Mouse (Mus musculus) forebrain, embryonic 15.5 days (tissue): ENCODE results near the gene Vrk3. TPM values are rescaled to one million over a fixed set of nuclear protein-coding genes. Genes with fewer than 3 reads are reported as not detected.
"Not testable (repeated sequence)": the region's sequence is repeated elsewhere in the genome, so short reads cannot be mapped to it uniquely, and the experiment has no call there.

Experiments
- ATAC-seq: fragments of 200-750 bp; cut with Nextera tagmentation; replicated peaks from 2 replicates; pipeline ENCODE4 v1.8.0; 2017; ENCODE audit warnings: mild to moderate bottlenecking, moderate TSS enrichment, moderate library complexity
- H3K27ac ChIP-seq: fragments of 300-500 bp; sonication (generic); replicated peaks from 2 replicates; pipeline ENCODE4 v1.5.1; 2015; ENCODE audit warnings: mild to moderate bottlenecking, inconsistent platforms
- H3K27me3 ChIP-seq: fragments of 300-500 bp; sonication (generic); 2 replicates; pipeline ENCODE4 v1.6.1; 2015; ENCODE audit warnings: inconsistent platforms
- H3K36me3 ChIP-seq: fragments of 300-500 bp; sonication (generic); 2 replicates; pipeline ENCODE4 v1.6.1; 2015; ENCODE audit warnings: mild to moderate bottlenecking, inconsistent platforms
- H3K4me1 ChIP-seq: fragments of 300-500 bp; sonication (generic); 2 replicates; pipeline ENCODE4 v1.6.1; 2015; ENCODE audit warnings: inconsistent platforms
- H3K4me2 ChIP-seq: fragments of 300-500 bp; sonication (generic); replicated peaks from 2 replicates; pipeline ENCODE4 v1.6.1; 2015; ENCODE audit warnings: mild to moderate bottlenecking, inconsistent platforms
- H3K4me3 ChIP-seq: fragments of 300-500 bp; sonication (generic); 2 replicates; pipeline ENCODE4 v1.5.1; 2015; ENCODE audit warnings: mild to moderate bottlenecking, inconsistent platforms
- H3K9ac ChIP-seq: fragments of 300-500 bp; sonication (generic); replicated peaks from 2 replicates; pipeline ENCODE4 v1.6.1; 2015; ENCODE audit warnings: mild to moderate bottlenecking, inconsistent platforms
- H3K9me3 ChIP-seq: fragments of 300-500 bp; sonication (generic); 2 replicates; pipeline ENCODE4 v1.6.1; 2016; ENCODE audit warnings: inconsistent platforms
- WGBS: fragments of 180-500 bp; shearing (Covaris S2); methylation state at CpG from one replicate; pipeline ENCODE4 v1.1.7; 2015; ENCODE audit warnings: mixed read lengths; 5-methylcytosine and 5-hydroxymethylcytosine counted together
- polyA plus RNA-seq: library from polyadenylated mRNA; unstranded; fragments of >200 nt; fragmentation: Nextera tagmentation; extraction: Ambion mirVana; gene quantifications from 2 replicates; pipeline ENCODE4 v1.2.1, GENCODE M21; 2015

Gene Vrk3
- polyA plus RNA-seq: 36.2 and 37.2 TPM in 2 replicates

DNA sequence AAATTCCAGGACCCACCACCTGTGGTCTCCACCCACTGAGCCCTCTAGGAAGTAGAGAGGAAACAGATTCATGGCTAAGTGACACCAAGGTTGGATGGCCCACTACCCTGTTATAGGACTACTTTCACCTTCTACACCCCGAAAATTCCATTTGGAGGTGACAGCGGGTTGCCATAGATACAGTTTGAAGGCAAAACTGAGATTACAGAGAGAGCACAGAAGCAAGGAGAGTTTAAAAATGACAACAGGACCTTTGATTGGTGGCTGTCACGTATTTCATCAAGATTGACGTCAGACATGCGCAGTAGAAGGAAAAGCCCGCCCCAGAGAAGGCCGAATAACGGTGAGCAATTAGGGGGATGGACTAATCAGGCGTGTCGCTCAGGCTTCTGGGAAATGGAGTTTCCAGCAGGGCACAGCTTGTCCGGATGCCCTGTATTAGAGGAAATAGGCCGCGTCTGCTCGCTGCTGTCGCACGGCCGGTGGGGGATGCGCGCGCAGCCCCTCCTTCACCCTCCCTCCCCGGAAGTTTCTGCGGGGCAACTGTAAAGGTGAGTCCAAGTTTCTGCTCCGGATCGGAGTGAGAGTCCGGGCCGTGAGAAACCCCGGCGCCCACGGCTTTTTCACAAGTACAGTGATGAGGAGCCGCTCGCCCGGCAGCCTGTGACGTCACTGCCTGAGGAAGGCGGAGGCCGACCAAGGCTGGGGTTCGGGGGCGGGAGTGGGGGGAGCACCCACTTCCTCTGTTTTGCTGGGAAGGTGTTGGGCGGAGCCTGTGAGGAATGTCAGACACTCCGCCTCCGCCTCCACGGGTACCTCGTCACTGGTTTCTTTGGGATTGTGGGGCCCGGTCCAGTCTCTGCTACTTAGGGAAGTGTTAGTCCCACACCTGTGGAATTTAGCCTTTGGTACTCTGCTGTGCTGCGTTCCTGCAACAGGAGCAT is at the start of gene Vrk3:
Gene Vrk3, plus strand, starts transcription at position 313 of the 944 bp plus-strand sequence.
- under 1% methylated on average over 44 of the region's 44 CpGs for WGBS

DNA sequence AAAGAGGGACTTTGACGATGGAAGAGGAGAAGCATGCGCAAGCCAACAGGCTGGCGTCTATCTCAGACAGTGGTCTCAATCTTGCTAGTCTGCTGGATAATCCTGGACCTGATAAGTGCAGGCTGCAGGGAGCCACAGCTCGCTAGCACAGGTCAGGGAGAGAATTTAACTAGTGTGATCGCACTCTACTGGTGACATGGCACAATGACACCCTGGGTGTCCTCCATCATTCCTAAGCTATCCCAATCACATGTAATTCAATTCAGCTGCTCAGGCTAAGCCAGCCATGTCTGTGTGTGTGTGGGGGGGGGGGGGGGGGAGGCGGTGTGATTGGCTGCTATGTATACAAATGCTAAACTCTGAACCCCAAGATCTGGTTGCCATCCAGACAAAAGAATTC is 46.3 kb upstream of the Vrk3 start:
- WGBS: 3% methylated on average over 6 of the region's 6 CpGs
- H3K4me2 ChIP-seq: no peak overlapping the region
- H3K4me1 ChIP-seq: peaks cover 9% of the 10 kb centered on the region; the same call in 1 of the 2 replicates
- H3K9ac ChIP-seq: no peak overlapping the region
- H3K9me3 ChIP-seq: no peaks in the 10 kb centered on the region
- H3K36me3 ChIP-seq: no peaks in the 10 kb centered on the region
- no peak overlapping the region for H3K4me3 ChIP-seq
- no peaks in the 10 kb centered on the region for H3K27me3 ChIP-seq
- ATAC-seq: peak; percentile 64; the same call in 1 of the 2 replicates
- no peak overlapping the region for H3K27ac ChIP-seq

More for the DNA sequence above, at the start of gene Vrk3:
- no peaks in the 10 kb centered on the region for H3K27me3 ChIP-seq
- H3K36me3 ChIP-seq: no peaks in the 10 kb centered on the region
- peak within 1 kb of the TSS; percentile 63 for H3K4me2 ChIP-seq
- peak within 1 kb of the TSS; percentile 79 for H3K4me3 ChIP-seq
- H3K4me1 ChIP-seq: peaks cover 26% of the 10 kb centered on the region
- no peaks in the 10 kb centered on the region for H3K9me3 ChIP-seq
- ATAC-seq: peak; percentile 98
- H3K9ac ChIP-seq: peak within 1 kb of the TSS; percentile 70
- H3K27ac ChIP-seq: peak within 1 kb of the TSS; percentile 87

DNA sequence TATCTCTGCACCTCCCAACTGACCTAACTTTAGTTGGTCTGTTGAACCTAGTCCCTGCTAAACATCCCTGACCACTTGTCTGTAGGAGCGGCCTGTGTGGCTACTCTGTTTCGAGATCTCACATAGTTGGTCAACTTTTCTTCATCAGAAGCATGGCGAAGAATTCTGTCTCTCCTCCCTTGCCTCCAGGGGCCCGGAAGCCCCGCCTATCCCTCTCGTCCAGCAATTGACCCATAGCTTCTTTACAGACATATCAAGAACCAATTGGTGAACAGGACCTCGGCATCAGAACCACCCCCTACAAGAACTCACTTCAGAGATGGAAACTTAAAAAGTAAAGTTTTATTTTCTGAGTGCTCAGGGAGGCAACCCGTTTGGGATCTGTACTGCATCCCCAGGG is 45.2 kb upstream of the Vrk3 start:
- no peaks in the 10 kb centered on the region for H3K36me3 ChIP-seq
- H3K9ac ChIP-seq: no peak overlapping the region
- H3K4me2 ChIP-seq: no peak overlapping the region
- H3K27ac ChIP-seq: no peak overlapping the region
- H3K4me3 ChIP-seq: no peak overlapping the region
- no peak for ATAC-seq
- no peaks in the 10 kb centered on the region for H3K27me3 ChIP-seq
- H3K9me3 ChIP-seq: no peaks in the 10 kb centered on the region
- WGBS: 79% methylated on average over 8 of the region's 8 CpGs
- no peaks in the 10 kb centered on the region for H3K4me1 ChIP-seq

DNA sequence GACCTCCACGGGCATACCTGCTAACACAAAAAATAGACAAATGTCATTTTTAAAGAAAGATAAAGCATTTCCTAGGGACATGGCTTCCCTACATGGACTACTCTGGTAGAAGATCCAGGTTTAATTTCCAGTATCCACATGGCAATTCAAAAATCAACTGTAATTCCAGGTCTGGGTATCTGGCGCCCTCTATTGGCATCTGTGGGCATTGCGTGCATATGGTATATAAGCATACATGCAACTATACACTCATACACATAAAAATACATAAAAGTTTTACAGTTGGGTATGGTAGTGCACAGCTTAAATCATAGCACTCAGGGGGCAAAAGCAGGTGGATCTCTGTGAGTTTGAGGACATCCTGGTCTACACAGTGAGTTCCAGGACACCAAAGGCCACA is 43.9 kb upstream of the Vrk3 start:
- no peaks in the 10 kb centered on the region for H3K27me3 ChIP-seq
- no peaks in the 10 kb centered on the region for H3K9me3 ChIP-seq
- no peaks in the 10 kb centered on the region for H3K4me1 ChIP-seq
- H3K4me2 ChIP-seq: no peak overlapping the region
- no peak overlapping the region for H3K9ac ChIP-seq
- H3K27ac ChIP-seq: no peak overlapping the region
- no peak overlapping the region for H3K4me3 ChIP-seq
- WGBS: 52% methylated on average over 3 of the region's 3 CpGs
- no peaks in the 10 kb centered on the region for H3K36me3 ChIP-seq
- ATAC-seq: no peak

DNA sequence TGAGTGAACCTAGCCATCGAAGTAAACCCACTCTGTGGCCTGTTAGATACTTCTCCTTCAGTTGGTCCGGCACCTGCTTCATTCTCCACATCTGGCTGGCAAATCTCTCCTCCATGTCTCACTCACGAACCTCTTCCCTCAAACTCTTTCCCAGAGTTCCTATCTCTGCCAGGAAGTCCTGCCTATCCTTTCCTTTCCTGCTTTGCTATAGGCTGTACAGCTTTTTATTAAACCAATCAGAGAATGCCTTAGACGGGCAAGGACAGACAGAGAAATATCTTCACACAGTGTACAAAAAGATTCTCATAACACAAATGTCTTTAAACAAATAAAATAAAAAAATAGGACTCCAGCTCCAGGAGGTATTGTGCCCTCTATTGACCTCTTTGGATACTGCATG is 43.1 kb upstream of the Vrk3 start:
- H3K9me3 ChIP-seq: no peaks in the 10 kb centered on the region
- H3K36me3 ChIP-seq: no peaks in the 10 kb centered on the region
- H3K4me2 ChIP-seq: no peak overlapping the region
- no peak overlapping the region for H3K4me3 ChIP-seq
- no peaks in the 10 kb centered on the region for H3K4me1 ChIP-seq
- 92% methylated on average over 4 of the region's 4 CpGs for WGBS
- H3K27ac ChIP-seq: no peak overlapping the region
- no peak for ATAC-seq
- H3K27me3 ChIP-seq: no peaks in the 10 kb centered on the region
- no peak overlapping the region for H3K9ac ChIP-seq

DNA sequence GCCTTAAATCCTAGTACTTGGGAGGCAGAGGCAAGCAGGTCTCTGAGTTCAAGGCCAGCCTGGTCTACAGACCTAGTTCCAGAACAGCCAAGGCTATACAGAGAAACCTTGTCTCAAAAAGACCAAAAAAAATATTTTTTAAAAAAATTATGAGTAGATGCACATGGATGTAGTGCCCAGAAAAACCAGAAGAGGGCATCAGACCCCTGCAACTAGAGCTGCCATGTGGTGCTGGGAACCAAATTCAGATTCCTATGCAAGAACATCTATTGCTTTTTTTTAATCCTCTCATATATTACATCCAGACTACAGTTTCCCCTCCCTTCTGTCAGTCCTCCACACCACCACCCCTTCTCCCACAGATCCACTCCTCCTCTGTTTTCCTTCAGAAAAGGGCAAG is 41.9 kb upstream of the Vrk3 start:
- Histone ChIP-seq H3K27ac (no peak overlapping the region), H3K9me3 (no peaks in the 10 kb centered on the region), H3K9ac (no peak overlapping the region), H3K36me3 (no peaks in the 10 kb centered on the region), H3K27me3 (no peaks in the 10 kb centered on the region), H3K4me1 (no peaks in the 10 kb centered on the region), H3K4me3 (no peak overlapping the region), H3K4me2 (no peak overlapping the region)
- no peak for ATAC-seq

DNA sequence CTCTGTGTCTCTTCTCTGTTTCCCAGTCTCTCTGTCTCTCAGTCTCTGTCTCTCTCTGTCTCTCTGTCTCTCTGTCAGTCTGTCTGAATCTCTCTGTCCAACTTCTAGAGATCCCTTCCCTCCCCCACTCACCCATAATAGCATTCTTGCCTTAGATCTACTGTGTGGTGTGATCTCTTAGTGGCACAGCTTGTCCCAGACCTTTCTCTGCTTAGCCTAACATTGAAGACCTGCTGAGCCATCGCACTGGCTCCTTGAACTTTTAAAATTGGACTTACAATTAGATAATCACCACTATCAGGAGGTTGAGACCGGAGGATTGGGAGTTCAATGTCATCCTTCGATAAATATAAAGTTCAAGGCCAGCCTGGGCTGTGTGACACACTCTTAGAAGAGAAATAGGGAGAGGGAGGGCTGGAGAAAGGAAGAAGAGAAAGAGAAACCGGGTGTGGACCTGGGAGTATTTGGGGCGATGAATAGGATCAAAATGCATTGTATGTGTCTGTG is 41.0 kb upstream of the Vrk3 start:
- Histone ChIP-seq H3K9me3 (no peaks in the 10 kb centered on the region), H3K4me1 (no peaks in the 10 kb centered on the region), H3K4me3 (no peak overlapping the region), H3K4me2 (no peak overlapping the region), H3K27ac (no peak overlapping the region), H3K27me3 (no peaks in the 10 kb centered on the region), H3K9ac (no peak overlapping the region), H3K36me3 (no peaks in the 10 kb centered on the region)
- ATAC-seq: no peak
- WGBS: 92% methylated on average over 5 of the region's 5 CpGs

DNA sequence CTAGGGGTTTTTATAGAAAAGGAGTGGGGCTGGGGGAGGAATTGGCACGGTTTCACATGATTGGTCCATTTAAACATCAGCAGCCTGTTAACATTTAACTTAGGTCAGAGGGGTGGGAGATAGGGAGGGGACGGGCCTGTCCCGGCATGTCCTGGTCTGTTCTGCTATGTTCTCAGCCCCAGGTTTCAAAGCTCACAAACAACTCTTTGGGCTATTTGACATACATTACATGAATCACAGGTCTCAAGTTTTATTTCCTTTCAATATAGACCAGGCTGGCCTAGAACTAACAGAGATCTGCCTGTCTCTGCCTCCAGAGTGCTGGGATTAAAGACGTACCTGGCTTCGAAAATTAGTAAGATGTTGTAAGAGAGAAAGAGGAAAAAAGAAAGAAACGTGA is 40.1 kb upstream of the Vrk3 start:
- H3K27ac ChIP-seq, ATAC-seq: not testable (repeated sequence)
- 90% methylated on average over 6 of the region's 6 CpGs for WGBS

DNA sequence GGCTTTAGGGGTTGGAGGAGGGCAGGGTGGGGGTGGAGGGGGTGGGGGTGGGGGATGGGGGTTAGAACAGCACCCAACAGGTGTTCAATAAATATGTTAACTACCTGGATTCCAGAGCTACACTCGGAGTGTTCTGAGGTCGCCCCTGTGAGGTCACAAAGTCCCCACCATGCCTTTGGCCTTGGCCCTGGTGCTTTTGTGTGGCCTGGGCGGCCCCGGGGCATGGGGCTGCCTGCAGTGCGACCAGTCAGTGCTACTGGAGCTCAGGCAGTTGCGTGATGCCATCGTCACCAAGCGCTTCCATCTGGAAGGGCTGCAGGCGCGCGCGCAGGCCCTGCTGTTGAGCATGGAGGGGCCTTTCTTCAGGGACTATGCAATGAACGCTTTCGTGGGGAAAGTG is 39.6 kb upstream of the Vrk3 start, which contains the start of gene Izumo2:
Gene Izumo2, plus strand, starts transcription at position 169 of the 400 bp plus-strand sequence.
- Histone ChIP-seq H3K27me3 (no peaks in the 10 kb centered on the region), H3K4me2 (no peak within 1 kb of the TSS), H3K9me3 (no peaks in the 10 kb centered on the region), H3K9ac (no peak within 1 kb of the TSS), H3K27ac (no peak within 1 kb of the TSS), H3K4me3 (no peak within 1 kb of the TSS), H3K36me3 (no peaks in the 10 kb centered on the region), H3K4me1 (no peaks in the 10 kb centered on the region)
- 72% methylated on average over 14 of the region's 14 CpGs for WGBS
- no peak for ATAC-seq

More for the DNA sequence above, 40.1 kb upstream of the Vrk3 start:
- not testable (repeated sequence) for H3K9ac ChIP-seq, H3K4me1 ChIP-seq, H3K36me3 ChIP-seq, H3K4me3 ChIP-seq, H3K4me2 ChIP-seq, H3K27me3 ChIP-seq, H3K9me3 ChIP-seq

DNA sequence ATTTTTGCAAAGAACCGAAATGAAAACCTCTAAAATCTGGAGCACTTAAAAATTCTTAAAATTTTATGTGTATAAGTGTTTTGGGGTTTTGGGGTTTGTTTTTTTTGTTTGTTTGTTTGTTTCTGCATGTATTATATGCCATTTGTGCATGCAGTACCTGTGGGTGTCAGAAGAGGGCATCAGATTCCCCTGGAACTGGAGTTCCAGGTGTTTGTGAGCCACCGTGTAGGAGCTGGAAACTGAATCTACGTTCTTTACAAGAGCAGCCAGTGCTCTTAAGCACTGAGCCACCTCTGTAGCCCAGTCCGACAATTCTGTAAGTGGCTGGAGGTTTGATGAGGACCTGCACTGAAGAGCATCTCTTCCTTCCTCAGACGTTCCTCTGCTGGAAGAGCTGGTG is 38.3 kb upstream of the Vrk3 start:
- Histone ChIP-seq H3K4me3 (no peak overlapping the region), H3K9me3 (no peaks in the 10 kb centered on the region), H3K4me1 (no peaks in the 10 kb centered on the region), H3K4me2 (no peak overlapping the region), H3K9ac (no peak overlapping the region), H3K27me3 (no peaks in the 10 kb centered on the region), H3K27ac (no peak overlapping the region), H3K36me3 (no peaks in the 10 kb centered on the region)
- WGBS: 86% methylated on average over 5 of the region's 5 CpGs
- ATAC-seq: no peak

DNA sequence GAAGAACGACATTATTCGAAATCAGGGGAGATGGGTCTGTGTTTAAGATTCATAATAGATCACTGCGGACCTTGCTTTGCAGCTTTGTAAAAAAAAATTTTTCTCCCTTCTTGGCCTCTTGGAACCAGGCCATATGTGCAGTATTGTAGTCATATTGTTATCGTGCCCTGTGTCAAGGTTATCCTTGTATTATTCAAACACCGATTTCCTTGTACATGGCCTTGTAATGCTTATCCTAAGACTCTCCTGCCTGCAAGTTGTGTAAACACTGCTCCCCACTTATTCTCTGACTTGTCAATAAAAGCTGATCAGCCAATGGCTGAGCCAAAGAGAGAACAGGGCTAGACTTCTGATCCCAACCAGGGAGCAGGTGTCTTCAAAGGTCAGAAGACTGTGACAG is 26.2 kb upstream of the Vrk3 start:
- no peaks in the 10 kb centered on the region for H3K36me3 ChIP-seq
- WGBS: 83% methylated on average over 5 of the region's 5 CpGs
- no peak for ATAC-seq
- H3K9ac ChIP-seq: no peak overlapping the region
- H3K4me2 ChIP-seq: no peak overlapping the region
- no peak overlapping the region for H3K27ac ChIP-seq
- H3K9me3 ChIP-seq: no peaks in the 10 kb centered on the region
- no peaks in the 10 kb centered on the region for H3K27me3 ChIP-seq
- H3K4me3 ChIP-seq: no peak overlapping the region
- no peaks in the 10 kb centered on the region for H3K4me1 ChIP-seq

DNA sequence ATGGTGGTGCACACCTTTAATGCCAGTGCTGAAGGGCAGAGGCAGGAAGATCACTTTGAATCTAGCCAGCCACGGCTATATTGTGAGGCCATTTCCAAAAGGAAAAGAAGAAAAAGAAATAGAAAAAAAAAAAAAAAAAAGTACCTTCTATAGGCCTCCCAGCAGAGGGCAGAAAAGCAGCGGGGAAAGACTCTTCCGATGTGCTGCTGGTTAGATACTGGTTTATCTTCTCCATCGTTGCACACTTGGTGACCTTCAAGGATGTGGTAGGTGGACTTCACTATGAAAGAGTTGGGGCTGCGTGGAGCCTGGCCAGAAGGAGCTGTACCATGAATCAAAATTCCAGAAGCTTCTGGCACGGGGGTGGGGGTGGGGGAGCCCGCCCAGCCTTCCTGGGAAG is 23.9 kb upstream of the Vrk3 start:
- no peak for ATAC-seq
- 23% methylated on average over 7 of the region's 7 CpGs for WGBS
- H3K4me2 ChIP-seq: no peak overlapping the region; the same call in 1 of the 2 replicates

More for the DNA sequence above, 23.9 kb upstream of the Vrk3 start:
- Histone ChIP-seq H3K36me3 (no peaks in the 10 kb centered on the region), H3K9me3 (no peaks in the 10 kb centered on the region), H3K4me3 (no peak overlapping the region), H3K9ac (no peak overlapping the region), H3K27me3 (no peaks in the 10 kb centered on the region), H3K27ac (no peak overlapping the region), H3K4me1 (no peaks in the 10 kb centered on the region)
